ENCODE assay signal across 8 mouse cellular contexts in the genomic region with DNA sequence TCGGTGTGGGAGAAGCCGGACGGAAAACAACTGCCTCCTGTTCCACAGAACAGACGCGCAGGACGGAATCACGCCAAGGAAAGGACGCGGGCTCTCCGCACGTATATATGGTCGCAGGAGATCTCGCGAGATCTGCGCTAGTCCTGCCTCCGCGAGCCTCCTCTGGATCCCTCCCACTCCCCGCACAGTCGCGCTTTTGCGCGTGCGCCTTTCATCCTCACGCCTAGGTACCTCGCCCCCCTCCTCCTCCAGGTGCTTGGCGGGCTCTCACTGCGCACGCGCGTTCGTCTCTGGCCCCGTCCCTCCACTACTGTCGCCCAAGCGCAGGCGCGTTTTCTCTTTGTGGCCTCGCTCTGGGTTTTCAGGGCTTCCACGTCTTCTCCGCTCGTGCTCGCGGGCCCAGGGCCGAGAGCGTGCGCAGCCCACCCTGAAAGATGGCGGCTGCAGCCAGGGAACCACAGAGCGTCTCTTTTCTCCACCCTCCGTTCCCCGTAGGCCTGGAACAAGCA. TPM values are rescaled to one million over a fixed set of nuclear protein-coding genes. Genes with fewer than 3 reads are reported as not detected.
DNase-seq lines count a peak whose midpoint lies in the region; ATAC-seq lines count a peak whose summit lies in the region.

A gene (minus strand): TSS at position 209 of the 509 bp plus-strand sequence.

- ATAC-seq in megakaryocyte progenitor cell, adult 5-6 weeks (replicated peaks; ENCODE audit: poor library complexity) = peak; percentile 91

- DNase-seq in adipocyte (ENCODE audit: low spot score) = peak; percentile 100
- DNase-seq in embryo, embryonic 10 days (ENCODE audit: low spot score) = peak; percentile 100
- peak; percentile 99 for DNase-seq in gastrocnemius, postnatal 10 days
- peak; percentile 100 for DNase-seq in induced T-regulatory cell, adult 2 months (ENCODE audit: low read depth)
- peak; percentile 98 to 99 for DNase-seq in left cerebral cortex, adult 9 months (ENCODE audit: low spot score in 2 of 2)
- peak; percentile 100 for DNase-seq in right cerebral cortex, postnatal 14 days
- DNase-seq in urinary bladder, postnatal 36 days (ENCODE audit: low spot score in 2 of 2) = peak; percentile 98 to 99

RNA-seq across cellular contexts. Expression of the gene that starts here (rescaled TPM):
- total RNA-seq in gastrocnemius, postnatal 10 days (2021) = 100 to 1,000 TPM; 197 to 218 TPM
- 2,919 and 2,971 TPM in 2 replicates for total RNA-seq in megakaryocyte progenitor cell, adult 5-6 weeks (2015)
- 3,382 and 4,168 TPM in 2 replicates for total RNA-seq in megakaryocyte progenitor cell, adult 5-6 weeks (2017)

Comparison
In these comparisons a context has a peak if more than half of its experiments do, and no peak if none do; other contexts are left out.
1. Peak in every context shown above with its lines: DNase-seq and ATAC-seq.
2. RNA of the gene that starts here (total RNA-seq): 2,919 to 4,168 TPM in megakaryocyte progenitor cell, adult 5-6 weeks; 197 to 218 TPM in gastrocnemius, postnatal 10 days; every median in the first group is over 10 times any median in the second.